Mouse (Mus musculus): Measurements from ENCODE around the gene Rasgef1b. TPM values are rescaled to one million over a fixed set of nuclear protein-coding genes. Genes with fewer than 3 reads are reported as not detected.
A peak's percentile ranks its signal among the peaks of the same experiment; 100 is the strongest.
"Not testable (repeated sequence)": the region's sequence is repeated elsewhere in the genome, so short reads cannot be mapped to it uniquely, and the experiment has no call there.

Gene Rasgef1b
- polyA plus RNA-seq, 1 experiment from 2014 or later: 115 TPM

- Histone ChIP-seq H3K9ac (replicated peaks) (no peak overlapping the region), H3K4me3 (no peak overlapping the region), H3K4me2 (replicated peaks) (no peak overlapping the region), H3K4me1 (peaks cover 6% of the 10 kb centered on the region), H3K9me3 (no peaks in the 10 kb centered on the region), H3K27ac (replicated peaks) (no peak overlapping the region), H3K27me3 (no peaks in the 10 kb centered on the region), H3K36me3 (peaks cover 74% of the 10 kb centered on the region)
- no peak for ATAC-seq (replicated peaks)
- 68% methylated on average over 15 of the region's 15 CpGs for WGBS
These were observed 504.9 kb downstream of the Rasgef1b start for GRCm38 (mm10) chr5:99223869-99224498.

DNA sequence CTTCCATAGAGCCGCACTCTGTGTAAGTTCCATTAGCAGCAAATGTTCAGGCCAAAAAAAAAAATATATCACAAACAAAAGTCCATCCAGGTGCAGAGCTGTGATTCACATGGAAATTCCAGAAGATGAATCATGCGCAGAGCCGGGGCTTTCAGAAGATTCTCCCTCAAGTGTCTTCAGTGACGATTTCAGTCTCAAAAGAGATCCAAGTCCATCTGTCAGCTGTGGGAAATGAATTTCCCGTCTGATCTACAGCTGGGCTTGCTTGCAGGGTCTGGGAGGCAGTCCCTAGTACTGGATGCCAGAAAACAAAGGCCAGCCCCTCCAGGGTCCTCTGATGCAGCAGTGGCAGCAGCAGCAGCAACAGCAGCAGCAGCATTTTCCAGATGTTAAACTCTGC lies 510.5 kb downstream of the Rasgef1b start:
- Histone ChIP-seq H3K36me3 (peaks cover 60% of the 10 kb centered on the region), H3K9me3 (no peaks in the 10 kb centered on the region), H3K4me3 (no peak overlapping the region), H3K9ac (replicated peaks) (no peak overlapping the region), H3K4me2 (replicated peaks) (no peak overlapping the region), H3K4me1 (peaks cover 18% of the 10 kb centered on the region; the same call in 1 of the 2 replicates), H3K27me3 (no peaks in the 10 kb centered on the region), H3K27ac (replicated peaks) (0 out of 2 replicates have a peak overlapping the region, but pooled peaks have one; percentile 35)
- 44% methylated on average over 5 of the region's 5 CpGs for WGBS
- ATAC-seq (replicated peaks): no peak

- ATAC-seq (replicated peaks); H3K4me3 ChIP-seq; H3K27me3 ChIP-seq; H3K9ac ChIP-seq (replicated peaks); H3K9me3 ChIP-seq; H3K4me2 ChIP-seq (replicated peaks): not testable (repeated sequence)
- Histone ChIP-seq H3K36me3 (peaks cover 43% of the 10 kb centered on the region), H3K4me1 (peaks cover 18% of the 10 kb centered on the region; the same call in 1 of the 2 replicates), H3K27ac (replicated peaks) (0 out of 2 replicates have a peak overlapping the region, but pooled peaks have one; percentile 52)
- 100% methylated on average over 1 of the region's 1 CpGs for WGBS
These were observed 512.2 kb downstream of the Rasgef1b start for GRCm38 (mm10) chr5:99216588-99217152.

- ATAC-seq (replicated peaks): peak; percentile 57
- peak overlapping the region; percentile 52 for H3K27ac ChIP-seq (replicated peaks)
These were observed 513.4 kb downstream of the Rasgef1b start for GRCm38 (mm10) chr5:99215207-99216157.

GRCm38 (mm10) chr5:99214400-99214799 lies 514.5 kb downstream of the Rasgef1b start:
- no peak for ATAC-seq (replicated peaks)
- H3K4me2 ChIP-seq (replicated peaks): no peak overlapping the region
- H3K27me3 ChIP-seq: no peaks in the 10 kb centered on the region
- WGBS: 88% methylated on average over 6 of the region's 6 CpGs
- H3K4me1 ChIP-seq: peaks cover 18% of the 10 kb centered on the region; the same call in 1 of the 2 replicates
- no peaks in the 10 kb centered on the region for H3K9me3 ChIP-seq
- peaks cover 24% of the 10 kb centered on the region for H3K36me3 ChIP-seq
- H3K9ac ChIP-seq (replicated peaks): no peak overlapping the region
- H3K4me3 ChIP-seq: no peak overlapping the region
- no peak overlapping the region for H3K27ac ChIP-seq (replicated peaks)

More at GRCm38 (mm10) chr5:99215207-99216157, 513.4 kb downstream of the Rasgef1b start:
- no peak overlapping the region for H3K9ac ChIP-seq (replicated peaks)
- no peak overlapping the region for H3K4me3 ChIP-seq
- H3K27me3 ChIP-seq: no peaks in the 10 kb centered on the region
- H3K36me3 ChIP-seq: peaks cover 31% of the 10 kb centered on the region
- H3K4me2 ChIP-seq (replicated peaks): no peak overlapping the region
- WGBS: 41% methylated on average over 7 of the region's 7 CpGs
- no peaks in the 10 kb centered on the region for H3K9me3 ChIP-seq
- peaks cover 18% of the 10 kb centered on the region; the same call in 1 of the 2 replicates for H3K4me1 ChIP-seq

DNA sequence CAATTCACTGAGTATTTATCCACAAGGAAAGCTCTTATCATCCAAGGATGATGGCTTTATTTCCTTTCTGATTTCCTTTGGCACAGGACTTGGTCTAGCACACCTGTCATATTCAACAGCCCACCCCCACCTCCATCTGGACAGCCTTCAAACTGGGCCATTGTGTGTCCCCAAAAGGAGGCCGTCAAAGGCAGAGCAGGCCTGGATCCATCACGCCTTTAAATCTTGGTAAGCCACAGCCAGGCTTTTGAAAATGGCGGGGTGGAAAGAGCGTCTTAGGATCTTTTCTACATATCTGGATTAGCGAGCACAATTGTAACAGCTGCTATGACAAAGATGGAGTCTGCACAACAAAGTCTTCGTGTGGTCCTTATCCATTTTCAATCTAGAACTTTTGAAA lies 515.7 kb downstream of the Rasgef1b start:
- Histone ChIP-seq H3K4me2 (replicated peaks) (no peak overlapping the region), H3K36me3 (peaks cover 20% of the 10 kb centered on the region), H3K4me3 (no peak overlapping the region), H3K27me3 (no peaks in the 10 kb centered on the region), H3K9me3 (no peaks in the 10 kb centered on the region), H3K4me1 (peaks cover 14% of the 10 kb centered on the region; the same call in 1 of the 2 replicates), H3K27ac (replicated peaks) (peak overlapping the region; percentile 25; the same call in 1 of the 2 replicates), H3K9ac (replicated peaks) (no peak overlapping the region)
- ATAC-seq (replicated peaks): no peak
- WGBS: 71% methylated on average over 6 of the region's 6 CpGs

DNA sequence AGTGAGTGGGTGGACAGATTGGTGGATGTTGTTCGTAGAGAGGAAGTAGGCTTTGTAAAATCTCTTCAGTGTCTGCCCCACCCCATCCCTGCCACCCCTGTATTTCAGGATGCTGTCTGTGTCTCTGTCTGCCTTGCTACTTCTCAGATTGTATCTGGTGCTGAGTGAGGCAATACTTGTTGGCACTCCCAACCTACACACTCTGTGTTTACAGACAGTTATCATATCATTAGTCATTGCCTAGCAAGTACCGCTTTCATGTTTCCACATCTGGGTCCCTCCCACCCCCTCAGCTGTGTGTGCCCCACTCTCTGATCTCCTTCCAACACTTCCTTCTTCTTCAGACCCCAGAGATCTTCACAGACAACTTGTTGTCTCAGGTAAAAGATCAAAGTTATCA lies 525.4 kb downstream of the Rasgef1b start:
- Histone ChIP-seq H3K9me3 (no peaks in the 10 kb centered on the region), H3K27ac (replicated peaks) (no peak overlapping the region), H3K27me3 (0 out of 2 replicates have a peak, but pooled peaks cover 6% of the 10 kb centered on the region), H3K9ac (replicated peaks) (no peak overlapping the region), H3K4me1 (no peaks in the 10 kb centered on the region), H3K4me2 (replicated peaks) (no peak overlapping the region), H3K36me3 (no peaks in the 10 kb centered on the region), H3K4me3 (no peak overlapping the region)
- no peak for ATAC-seq (replicated peaks)
- 74% methylated on average over 2 of the region's 2 CpGs for WGBS

DNA sequence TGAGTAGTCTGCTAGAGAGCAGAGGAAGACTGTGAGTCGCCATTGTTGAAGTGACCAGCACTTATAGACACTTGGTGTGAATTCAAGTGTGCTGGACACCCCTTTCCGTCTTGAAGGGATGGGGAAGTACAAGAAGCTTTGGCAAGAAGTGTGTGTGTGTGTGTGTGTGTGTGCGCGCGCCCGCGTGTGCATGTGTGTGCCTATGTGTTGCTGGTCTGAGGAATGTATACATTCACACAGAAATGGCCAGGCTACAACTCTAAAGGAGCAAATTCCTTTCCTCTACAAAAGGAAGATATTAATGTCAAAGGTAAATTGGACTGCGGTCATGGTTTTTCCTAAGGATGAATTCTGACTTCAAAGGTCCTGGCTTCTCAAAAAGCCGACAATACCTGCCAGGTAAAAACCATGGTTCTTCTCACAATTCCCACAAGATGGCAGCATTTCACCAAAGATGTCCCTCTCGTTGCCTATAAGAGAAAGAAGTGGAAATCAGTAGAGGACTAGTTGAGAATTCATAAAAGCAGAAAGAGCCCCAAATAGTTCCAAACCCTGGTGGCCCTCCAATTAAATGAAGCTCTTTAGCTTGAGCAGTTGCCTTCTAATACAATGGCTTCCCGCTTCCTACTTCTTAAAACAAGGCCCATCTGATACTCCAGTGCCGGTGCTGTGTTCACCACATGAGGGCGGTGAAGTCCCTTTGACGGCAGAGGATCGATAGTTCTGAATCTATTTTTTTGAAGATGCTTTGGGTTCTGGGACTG lies 526.6 kb downstream of the Rasgef1b start:
- H3K4me3 ChIP-seq: no peak overlapping the region
- 0 out of 2 replicates have a peak overlapping the region, but pooled peaks have one; percentile 20 for H3K4me2 ChIP-seq (replicated peaks)
- 0 out of 2 replicates have a peak, but pooled peaks cover 6% of the 10 kb centered on the region for H3K27me3 ChIP-seq
- ATAC-seq (replicated peaks): peak; percentile 82
- no peak overlapping the region for H3K27ac ChIP-seq (replicated peaks)
- WGBS: 53% methylated on average over 15 of the region's 15 CpGs
- no peak overlapping the region for H3K9ac ChIP-seq (replicated peaks)
- H3K9me3 ChIP-seq: no peaks in the 10 kb centered on the region
- no peaks in the 10 kb centered on the region for H3K4me1 ChIP-seq
- no peaks in the 10 kb centered on the region for H3K36me3 ChIP-seq

- Histone ChIP-seq H3K4me1 (0 out of 2 replicates have a peak, but pooled peaks cover 4% of the 10 kb centered on the region), H3K27me3 (no peaks in the 10 kb centered on the region), H3K36me3 (no peaks in the 10 kb centered on the region), H3K9me3 (no peaks in the 10 kb centered on the region), H3K4me3 (no peak overlapping the region), H3K9ac (replicated peaks) (no peak overlapping the region), H3K4me2 (replicated peaks) (no peak overlapping the region), H3K27ac (replicated peaks) (no peak overlapping the region)
- no peak for ATAC-seq (replicated peaks)
- 97% methylated on average over 5 of the region's 5 CpGs for WGBS
These were observed 533.4 kb downstream of the Rasgef1b start for GRCm38 (mm10) chr5:99195436-99195835.

- no peaks in the 10 kb centered on the region for H3K27me3 ChIP-seq
- no peak overlapping the region for H3K9ac ChIP-seq (replicated peaks)
- no peak overlapping the region for H3K27ac ChIP-seq (replicated peaks)
- no peak overlapping the region for H3K4me3 ChIP-seq
- no peak for ATAC-seq (replicated peaks)
- WGBS: 50% methylated on average over 26 of the region's 26 CpGs
- H3K9me3 ChIP-seq: no peaks in the 10 kb centered on the region
- H3K36me3 ChIP-seq: no peaks in the 10 kb centered on the region
- 0 out of 2 replicates have a peak, but pooled peaks cover 4% of the 10 kb centered on the region for H3K4me1 ChIP-seq
- H3K4me2 ChIP-seq (replicated peaks): no peak overlapping the region
These were observed 537.7 kb downstream of the Rasgef1b start for GRCm38 (mm10) chr5:99190941-99191800.

All from forebrain, embryonic 15.5 days (tissue).